Mouse (Mus musculus): ENCODE data around the gene Capza2. TPM values are rescaled to one million over a fixed set of nuclear protein-coding genes. Genes with fewer than 3 reads are reported as not detected.

Capza2 gene
- total RNA-seq, 1 experiment = 73.4 TPM

DNA sequence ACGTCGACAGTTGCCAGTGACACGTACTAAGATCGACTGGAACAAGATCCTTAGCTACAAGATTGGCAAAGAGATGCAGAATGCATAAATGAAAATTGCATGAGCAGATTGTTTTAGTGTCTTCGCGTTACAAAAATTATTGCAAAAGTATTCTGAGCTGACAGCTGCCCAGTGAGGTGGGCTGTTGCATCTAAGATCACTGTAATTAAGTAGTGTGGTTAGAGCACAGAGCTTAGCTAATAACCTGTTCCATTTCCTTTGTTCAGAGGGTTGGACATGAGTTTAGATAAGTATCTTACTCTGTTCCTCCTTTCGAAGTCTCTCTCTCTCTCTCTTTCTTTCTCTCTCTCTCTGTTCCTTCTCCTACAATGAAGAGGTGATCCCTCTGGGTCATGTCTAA lies 29.3 kb downstream of the Capza2 start:
- Histone ChIP-seq H3K36me3 (ENCODE audit: control insufficient read depth, insufficient read depth, low read length, poor library complexity, severe bottlenecking) (peaks cover 12% of the 10 kb centered on the region), H3K27ac (ENCODE audit: insufficient read depth, low read depth, low read length, poor library complexity, severe bottlenecking) (no peak overlapping the region), H3K4me3 (ENCODE audit: insufficient read depth in 1 of 2, low read depth in 1 of 2, low read length in 2 of 2, poor library complexity in 1 of 2, severe bottlenecking in 1 of 2) (no peak overlapping the region), H3K4me1 (ENCODE audit: control insufficient read depth in 2 of 2, insufficient read depth in 2 of 2, low read length in 2 of 2, poor library complexity in 1 of 2) (no peaks in the 10 kb centered on the region), H3K9ac (ENCODE audit: insufficient read depth, low read depth, low read length, poor library complexity, severe bottlenecking) (no peak overlapping the region), H3K9me3 (ENCODE audit: control insufficient read depth, insufficient read depth, low read depth, low read length) (no peaks in the 10 kb centered on the region)
- no peak for TF ChIP-seq ZNF384 (IDR thresholded peaks at IDR 0.05; ENCODE audit: low read depth, low read length)
- no peak for TF ChIP-seq ZC3H11A (IDR thresholded peaks at IDR 0.05; ENCODE audit: borderline replicate concordance, low read depth, low read length)
- TF ChIP-seq MAFK (IDR thresholded peaks at IDR 0.05; ENCODE audit: insufficient read depth, low read depth, low read length) = no peak
- no peak for TF ChIP-seq CHD2 (IDR thresholded peaks at IDR 0.05; ENCODE audit: low read depth, low read length)
- in situ Hi-C loops (cut with MboI; ENCODE audit: low sequenced_read_pairs in 2 of 2, unreplicated experiment in 2 of 2) = no loop called here
- no peak for DNase-seq (ENCODE audit: low read depth, low spot score)

DNA sequence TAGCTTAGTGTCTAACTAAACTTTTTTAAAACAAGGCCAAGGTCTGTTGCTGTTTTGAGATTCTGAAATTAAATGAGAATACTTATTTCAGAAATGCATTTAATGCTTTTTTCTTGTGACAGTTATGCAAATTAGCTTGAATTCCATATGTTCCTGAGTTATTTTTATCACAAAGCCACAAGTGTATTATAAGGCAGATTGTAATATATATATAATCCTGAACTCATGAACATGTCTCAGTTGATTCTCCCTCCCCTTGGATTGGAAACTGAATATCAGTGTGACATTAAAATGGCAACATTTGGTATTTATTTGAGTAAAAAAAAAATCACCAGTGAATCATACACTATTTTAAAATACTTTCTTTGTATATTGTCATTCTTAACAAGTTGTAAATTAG lies 30.0 kb downstream of the Capza2 start:
- Histone ChIP-seq H3K36me3 (ENCODE audit: control insufficient read depth, insufficient read depth, low read length, poor library complexity, severe bottlenecking) (peaks cover 12% of the 10 kb centered on the region), H3K27ac (ENCODE audit: insufficient read depth, low read depth, low read length, poor library complexity, severe bottlenecking) (no peak overlapping the region), H3K4me3 (ENCODE audit: insufficient read depth in 1 of 2, low read depth in 1 of 2, low read length in 2 of 2, poor library complexity in 1 of 2, severe bottlenecking in 1 of 2) (no peak overlapping the region), H3K9ac (ENCODE audit: insufficient read depth, low read depth, low read length, poor library complexity, severe bottlenecking) (no peak overlapping the region), H3K4me1 (ENCODE audit: control insufficient read depth in 2 of 2, insufficient read depth in 2 of 2, low read length in 2 of 2, poor library complexity in 1 of 2) (no peaks in the 10 kb centered on the region), H3K9me3 (ENCODE audit: control insufficient read depth, insufficient read depth, low read depth, low read length) (no peaks in the 10 kb centered on the region)
- DNase-seq (ENCODE audit: low read depth, low spot score) = no peak
- no peak for TF ChIP-seq ZNF384 (IDR thresholded peaks at IDR 0.05; ENCODE audit: low read depth, low read length)
- no peak for TF ChIP-seq HCFC1 (IDR thresholded peaks at IDR 0.05; ENCODE audit: borderline replicate concordance, insufficient read depth, low read length)
- TF ChIP-seq ZC3H11A (IDR thresholded peaks at IDR 0.05; ENCODE audit: borderline replicate concordance, low read depth, low read length) = no peak
- no peak for TF ChIP-seq CHD2 (IDR thresholded peaks at IDR 0.05; ENCODE audit: low read depth, low read length)
- TF ChIP-seq MAFK (IDR thresholded peaks at IDR 0.05; ENCODE audit: insufficient read depth, low read depth, low read length) = no peak
- in situ Hi-C loops (cut with MboI; ENCODE audit: low sequenced_read_pairs in 2 of 2, unreplicated experiment in 2 of 2) = no loop called here

DNA sequence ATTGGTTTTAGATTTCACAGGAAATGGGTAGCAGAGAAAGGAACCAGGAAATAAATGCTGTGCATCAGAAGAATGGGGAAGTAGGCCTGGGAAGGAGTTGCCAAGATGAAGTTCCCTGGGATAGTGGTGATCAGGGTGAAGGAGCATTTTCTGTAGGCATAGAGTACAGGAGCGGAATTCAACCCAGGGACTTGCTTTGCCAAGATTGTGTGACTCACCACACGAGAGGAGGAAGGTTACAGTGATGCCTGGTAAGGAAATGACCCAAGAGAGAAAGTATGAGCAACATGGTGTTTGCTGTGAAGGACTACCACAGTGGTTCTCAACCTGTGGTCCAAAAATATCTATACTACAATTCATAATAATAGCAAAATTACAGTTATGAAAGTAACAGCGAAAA lies 31.8 kb downstream of the Capza2 start:
- Histone ChIP-seq H3K4me3 (ENCODE audit: insufficient read depth in 1 of 2, low read depth in 1 of 2, low read length in 2 of 2, poor library complexity in 1 of 2, severe bottlenecking in 1 of 2) (no peak overlapping the region), H3K36me3 (ENCODE audit: control insufficient read depth, insufficient read depth, low read length, poor library complexity, severe bottlenecking) (peaks cover 9% of the 10 kb centered on the region), H3K9ac (ENCODE audit: insufficient read depth, low read depth, low read length, poor library complexity, severe bottlenecking) (no peak overlapping the region), H3K27ac (ENCODE audit: insufficient read depth, low read depth, low read length, poor library complexity, severe bottlenecking) (no peak overlapping the region), H3K9me3 (ENCODE audit: control insufficient read depth, insufficient read depth, low read depth, low read length) (no peaks in the 10 kb centered on the region), H3K4me1 (ENCODE audit: control insufficient read depth in 2 of 2, insufficient read depth in 2 of 2, low read length in 2 of 2, poor library complexity in 1 of 2) (no peaks in the 10 kb centered on the region)
- DNase-seq (ENCODE audit: low read depth, low spot score) = no peak
- in situ Hi-C loops (cut with MboI; ENCODE audit: low sequenced_read_pairs in 2 of 2, unreplicated experiment in 2 of 2) = no loop called here
- no peak for TF ChIP-seq CHD2 (IDR thresholded peaks at IDR 0.05; ENCODE audit: low read depth, low read length)
- no peak for TF ChIP-seq HCFC1 (IDR thresholded peaks at IDR 0.05; ENCODE audit: borderline replicate concordance, insufficient read depth, low read length)
- no peak for TF ChIP-seq MAFK (IDR thresholded peaks at IDR 0.05; ENCODE audit: insufficient read depth, low read depth, low read length)
- TF ChIP-seq ZNF384 (IDR thresholded peaks at IDR 0.05; ENCODE audit: low read depth, low read length) = no peak
- TF ChIP-seq ZC3H11A (IDR thresholded peaks at IDR 0.05; ENCODE audit: borderline replicate concordance, low read depth, low read length) = no peak

- H3K4me3 ChIP-seq (ENCODE audit: insufficient read depth in 1 of 2, low read depth in 1 of 2, low read length in 2 of 2, poor library complexity in 1 of 2, severe bottlenecking in 1 of 2) = no peak overlapping the region
- DNase-seq (ENCODE audit: low read depth, low spot score) = no peak
- H3K9me3 ChIP-seq (ENCODE audit: control insufficient read depth, insufficient read depth, low read depth, low read length) = no peaks in the 10 kb centered on the region
- peaks cover 6% of the 10 kb centered on the region for H3K36me3 ChIP-seq (ENCODE audit: control insufficient read depth, insufficient read depth, low read length, poor library complexity, severe bottlenecking)
- no peak for TF ChIP-seq CHD2 (IDR thresholded peaks at IDR 0.05; ENCODE audit: low read depth, low read length)
- TF ChIP-seq MAFK (IDR thresholded peaks at IDR 0.05; ENCODE audit: insufficient read depth, low read depth, low read length) = no peak
- TF ChIP-seq HCFC1 (IDR thresholded peaks at IDR 0.05; ENCODE audit: borderline replicate concordance, insufficient read depth, low read length) = no peak
- no peak for TF ChIP-seq ZNF384 (IDR thresholded peaks at IDR 0.05; ENCODE audit: low read depth, low read length)
- TF ChIP-seq ZC3H11A (IDR thresholded peaks at IDR 0.05; ENCODE audit: borderline replicate concordance, low read depth, low read length) = no peak
- in situ Hi-C loops (cut with MboI; ENCODE audit: low sequenced_read_pairs in 2 of 2, unreplicated experiment in 2 of 2) = no loop called here
- no peaks in the 10 kb centered on the region for H3K4me1 ChIP-seq (ENCODE audit: control insufficient read depth in 2 of 2, insufficient read depth in 2 of 2, low read length in 2 of 2, poor library complexity in 1 of 2)
- H3K27ac ChIP-seq (ENCODE audit: insufficient read depth, low read depth, low read length, poor library complexity, severe bottlenecking) = no peak overlapping the region
- H3K9ac ChIP-seq (ENCODE audit: insufficient read depth, low read depth, low read length, poor library complexity, severe bottlenecking) = no peak overlapping the region
Observed at GRCm38 (mm10) chr6:17668334-17668733, 32.3 kb downstream of the Capza2 start.

GRCm38 (mm10) chr6:17669826-17670225 lies 33.8 kb downstream of the Capza2 start:
- DNase-seq (ENCODE audit: low read depth, low spot score) = no peak
- TF ChIP-seq MAFK (IDR thresholded peaks at IDR 0.05; ENCODE audit: insufficient read depth, low read depth, low read length) = no peak
- TF ChIP-seq CHD2 (IDR thresholded peaks at IDR 0.05; ENCODE audit: low read depth, low read length) = no peak
- no peak for TF ChIP-seq HCFC1 (IDR thresholded peaks at IDR 0.05; ENCODE audit: borderline replicate concordance, insufficient read depth, low read length)
- TF ChIP-seq ZNF384 (IDR thresholded peaks at IDR 0.05; ENCODE audit: low read depth, low read length) = no peak
- no peak for TF ChIP-seq ZC3H11A (IDR thresholded peaks at IDR 0.05; ENCODE audit: borderline replicate concordance, low read depth, low read length)
- H3K4me3 ChIP-seq (ENCODE audit: insufficient read depth in 1 of 2, low read depth in 1 of 2, low read length in 2 of 2, poor library complexity in 1 of 2, severe bottlenecking in 1 of 2) = no peak overlapping the region
- H3K36me3 ChIP-seq (ENCODE audit: control insufficient read depth, insufficient read depth, low read length, poor library complexity, severe bottlenecking) = peaks cover 4% of the 10 kb centered on the region
- H3K9ac ChIP-seq (ENCODE audit: insufficient read depth, low read depth, low read length, poor library complexity, severe bottlenecking) = no peak overlapping the region
- in situ Hi-C loops (cut with MboI; ENCODE audit: low sequenced_read_pairs in 2 of 2, unreplicated experiment in 2 of 2) = loop anchor here in 1 of 2 experiments (10.0 kb wide), 1 partner anchor 165 kb away; no protein-coding TSS in a partner anchor
- no peaks in the 10 kb centered on the region for H3K4me1 ChIP-seq (ENCODE audit: control insufficient read depth in 2 of 2, insufficient read depth in 2 of 2, low read length in 2 of 2, poor library complexity in 1 of 2)
- no peaks in the 10 kb centered on the region for H3K9me3 ChIP-seq (ENCODE audit: control insufficient read depth, insufficient read depth, low read depth, low read length)
- H3K27ac ChIP-seq (ENCODE audit: insufficient read depth, low read depth, low read length, poor library complexity, severe bottlenecking) = no peak overlapping the region

Data from ES-E14 (cell line).